Comparison of ENCODE assay signal across 17 mouse cellular contexts in genomic region chr6:97897191-97897590, GRCm38 (mm10).
"Had no signal": no experiment of that assay in that cellular context is flagged by ENCODE, and none has a peak within 500 bp of the region (broad histone marks: within the 10 kb centered on the region; RNA-seq: fewer than 3 reads in every experiment).

No protein-coding gene starts in this region.

- ATAC-seq: lung, postnatal 0 days; midbrain, embryonic 13.5 days; midbrain, embryonic 15.5 days had no signal

- H3K36me3 ChIP-seq: lung, embryonic 15.5 days; midbrain, embryonic 13.5 days; midbrain, embryonic 15.5 days; neural tube, embryonic 12.5 days had no signal

- H3K4me3 ChIP-seq: lung, embryonic 15.5 days; megakaryocyte, embryonic 14.5 days; midbrain, embryonic 13.5 days; midbrain, embryonic 15.5 days; neural tube, embryonic 12.5 days had no signal

- H3K27me3 ChIP-seq: lung, embryonic 15.5 days; midbrain, embryonic 13.5 days; midbrain, embryonic 15.5 days; neural tube, embryonic 12.5 days had no signal

- DNase-seq: lung, adult 2 months; lung, postnatal 14 days; lung, postnatal 36 days; right cerebral cortex, postnatal 14 days; right cerebral cortex, postnatal 4 days; spleen, adult 18-20 months; thymus, adult 18-20 months; thymus, postnatal 14 days; thymus, postnatal 36 days had no signal

- H3K4me1 ChIP-seq: lung, embryonic 15.5 days; midbrain, embryonic 15.5 days; neural tube, embryonic 12.5 days had no signal

- H3K4me2 ChIP-seq: lung, embryonic 15.5 days; midbrain, embryonic 11.5 days; midbrain, embryonic 13.5 days; midbrain, embryonic 15.5 days; neural tube, embryonic 12.5 days had no signal

- H3K9me3 ChIP-seq: lung, embryonic 15.5 days; megakaryocyte, embryonic 14.5 days; midbrain, embryonic 13.5 days; midbrain, embryonic 15.5 days; neural tube, embryonic 12.5 days had no signal

- H3K9ac ChIP-seq: lung, embryonic 15.5 days; midbrain, embryonic 13.5 days; midbrain, embryonic 15.5 days; neural tube, embryonic 12.5 days had no signal

- H3K27ac ChIP-seq: lung, embryonic 15.5 days; macrophage; midbrain, embryonic 13.5 days; midbrain, embryonic 15.5 days; neural tube, embryonic 12.5 days had no signal
